In the genomic region with DNA sequence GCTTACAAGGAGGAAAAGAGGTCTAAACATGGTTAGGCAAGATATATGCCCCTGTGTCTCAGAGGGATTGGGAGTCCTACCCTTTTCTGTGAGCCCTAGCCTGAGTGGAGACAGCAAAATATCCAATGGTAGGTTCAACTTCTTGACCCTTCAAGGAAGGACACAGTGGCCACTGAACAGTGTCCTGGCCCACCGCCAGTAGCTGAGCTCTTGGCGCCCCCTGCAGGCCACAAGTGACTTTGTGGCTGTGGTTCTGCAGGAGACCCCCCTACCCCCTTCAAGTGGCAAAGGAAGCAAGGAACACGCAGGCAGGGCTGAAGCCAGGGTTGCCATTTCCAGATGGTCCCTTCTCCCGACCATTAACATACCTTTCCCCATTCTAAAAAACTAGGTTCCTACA, we compare ENCODE assay signal across 8 mouse cellular contexts. TPM values are rescaled to one million over a fixed set of nuclear protein-coding genes. Genes with fewer than 3 reads are reported as not detected.
DNase-seq lines count a peak whose midpoint lies in the region; ATAC-seq and TF ChIP-seq lines count a peak whose summit lies in the region.

No protein-coding gene starts in this region.

- ATAC-seq in midbrain, embryonic 11.5 days (ENCODE audit: low FRiP score) = no peak
- ATAC-seq in midbrain, embryonic 13.5 days = no peak
- ATAC-seq in hindbrain, embryonic 16.5 days = 0 out of 2 replicates have a peak, but pooled peaks have one; percentile 20
- ATAC-seq in megakaryocyte, adult 5-6 weeks (ENCODE audit: poor library complexity, severe bottlenecking) = no peak

- no peak for TF ChIP-seq POLR2A in lung, adult 2 months (IDR thresholded peaks at IDR 0.05; ENCODE audit: borderline replicate concordance, extremely low read depth, low read depth, low read length)

- H3K27ac ChIP-seq in midbrain, embryonic 11.5 days (ENCODE audit: low read depth, low read length) = no peak overlapping the region
- no peak overlapping the region for H3K27ac ChIP-seq in midbrain, embryonic 13.5 days
- H3K27ac ChIP-seq in hindbrain, embryonic 16.5 days (ENCODE audit: low read depth, low read length) = no peak overlapping the region

- H3K9me3 ChIP-seq in midbrain, embryonic 11.5 days (ENCODE audit: control insufficient read depth, low read length) = no peaks in the 10 kb centered on the region
- H3K9me3 ChIP-seq in midbrain, embryonic 13.5 days = no peaks in the 10 kb centered on the region
- H3K9me3 ChIP-seq in hindbrain, embryonic 16.5 days (ENCODE audit: control insufficient read depth, low read length) = no peaks in the 10 kb centered on the region

- no peaks in the 10 kb centered on the region; the same call in 1 of the 2 replicates for H3K27me3 ChIP-seq in midbrain, embryonic 11.5 days (ENCODE audit: control insufficient read depth, insufficient read depth, low read length)
- H3K27me3 ChIP-seq in midbrain, embryonic 13.5 days = peaks cover 20% of the 10 kb centered on the region
- H3K27me3 ChIP-seq in hindbrain, embryonic 16.5 days (replicated peaks; ENCODE audit: control insufficient read depth, insufficient read depth, low read length) = peaks cover 4% of the 10 kb centered on the region; the same call in 1 of the 2 replicates

- H3K9ac ChIP-seq in midbrain, embryonic 11.5 days (ENCODE audit: low read length) = no peak overlapping the region
- no peak overlapping the region for H3K9ac ChIP-seq in midbrain, embryonic 13.5 days (replicated peaks)
- no peak overlapping the region for H3K9ac ChIP-seq in hindbrain, embryonic 16.5 days (ENCODE audit: low read depth, low read length)

- no peaks in the 10 kb centered on the region for H3K36me3 ChIP-seq in midbrain, embryonic 11.5 days (ENCODE audit: control insufficient read depth, insufficient read depth, low read length)
- H3K36me3 ChIP-seq in midbrain, embryonic 13.5 days = no peaks in the 10 kb centered on the region
- no peaks in the 10 kb centered on the region for H3K36me3 ChIP-seq in hindbrain, embryonic 16.5 days (ENCODE audit: control insufficient read depth, insufficient read depth, low read length)

- H3K4me3 ChIP-seq in midbrain, embryonic 11.5 days (ENCODE audit: low read depth, low read length) = no peak overlapping the region
- no peak overlapping the region for H3K4me3 ChIP-seq in midbrain, embryonic 13.5 days (replicated peaks)
- H3K4me3 ChIP-seq in hindbrain, embryonic 16.5 days (ENCODE audit: low read length) = no peak overlapping the region
- H3K4me3 ChIP-seq in lung, adult 2 months (replicated peaks; ENCODE audit: extremely low read depth, low read depth, low read length) = no peak overlapping the region

- peak; percentile 95 for DNase-seq in midbrain, embryonic 11.5 days (ENCODE audit: low spot score, missing footprints)
- peak; percentile 62 for DNase-seq in NIH3T3 (ENCODE audit: low read depth)
- peak; percentile 17 for DNase-seq in c-Kit-positive CD71-positive TER-119-positive erythroid progenitor cells, embryonic 14.5 days (ENCODE audit: low spot score)
- peak; percentile 70 for DNase-seq in lung, adult 2 months
- peak; percentile 51 for DNase-seq in thymus, postnatal 14 days

- TF ChIP-seq CTCF in lung, adult 2 months (IDR thresholded peaks at IDR 0.05; ENCODE audit: insufficient read depth, low read length) = peak; percentile 73

- no peak overlapping the region for H3K4me2 ChIP-seq in midbrain, embryonic 11.5 days
- no peak overlapping the region for H3K4me2 ChIP-seq in midbrain, embryonic 13.5 days (replicated peaks)
- H3K4me2 ChIP-seq in hindbrain, embryonic 16.5 days (ENCODE audit: low read length) = no peak overlapping the region

- no peaks in the 10 kb centered on the region for H3K4me1 ChIP-seq in midbrain, embryonic 11.5 days (ENCODE audit: control insufficient read depth, insufficient read depth, low read length)
- peaks cover 9% of the 10 kb centered on the region for H3K4me1 ChIP-seq in midbrain, embryonic 13.5 days (replicated peaks)
- H3K4me1 ChIP-seq in hindbrain, embryonic 16.5 days (ENCODE audit: control insufficient read depth, insufficient read depth, low read depth, low read length) = no peaks in the 10 kb centered on the region
- H3K4me1 ChIP-seq in lung, adult 2 months (ENCODE audit: control insufficient read depth, insufficient read depth, low read length) = no peaks in the 10 kb centered on the region; the same call in 1 of the 2 replicates

- WGBS in midbrain, embryonic 11.5 days = 1% methylated on average over 4 of the region's 4 CpGs
- 6% methylated on average over 4 of the region's 4 CpGs for WGBS in midbrain, embryonic 13.5 days
- 9% methylated on average over 4 of the region's 4 CpGs for whole genome bisulfite sequencing in hindbrain, embryonic 16.5 days
- 7% methylated on average over 4 of the region's 4 CpGs for WGBS in lung, adult 2 months

RNA-seq across cellular contexts. Expression of a gene that starts 10.5 kb away (rescaled TPM):
- polyA plus RNA-seq in midbrain, embryonic 11.5 days (2014; fragmentation: Nextera tagmentation; extraction: Ambion mirVana) = 1.0 and 1.4 TPM in 2 replicates
- polyA plus RNA-seq in midbrain, embryonic 13.5 days (2015; fragmentation: Nextera tagmentation; extraction: Ambion mirVana) = 0.59 and 1.4 TPM in 2 replicates
- 1.2 and 1.9 TPM in 2 replicates for polyA plus RNA-seq in hindbrain, embryonic 16.5 days (2015; fragmentation: Nextera tagmentation; extraction: Ambion mirVana)
- 6.1 and 11.7 TPM in 2 replicates for polyA plus RNA-seq in lung, adult 2 months (2012; rRNA removed)
- not detected in 2 replicates for total RNA-seq in megakaryocyte, adult 5-6 weeks (2015)
- not detected in 2 replicates for total RNA-seq in megakaryocyte, adult 5-6 weeks (2017)

Comparison
In these comparisons a context has a peak if more than half of its experiments do, and no peak if none do; other contexts are left out.
1. DNase-seq: peak in every context shown above with its lines; median percentile 95 in midbrain, embryonic 11.5 days; 70 in lung, adult 2 months; 62 in NIH3T3; 51 in thymus, postnatal 14 days; 17 in c-Kit-positive CD71-positive TER-119-positive erythroid progenitor cells, embryonic 14.5 days.